Mouse (Mus musculus): ENCODE data around the gene Dip2c.

Dip2c gene

GRCm38 (mm10) chr13:9422876-9423275 lies 146.5 kb downstream of the Dip2c start:
- in situ Hi-C loops (cut with MseI, MboI) = no loop called here

GRCm38 (mm10) chr13:9424434-9424833 lies 148.1 kb downstream of the Dip2c start:
- in situ Hi-C loops (cut with MseI, MboI) = no loop called here

GRCm38 (mm10) chr13:9426267-9426666 lies 149.9 kb downstream of the Dip2c start:
- in situ Hi-C loops (cut with MseI, MboI) = no loop called here

GRCm38 (mm10) chr13:9426779-9427178 lies 150.5 kb downstream of the Dip2c start:
- in situ Hi-C loops (cut with MseI, MboI) = no loop called here

GRCm38 (mm10) chr13:9429884-9430283 lies 153.6 kb downstream of the Dip2c start:
- in situ Hi-C loops (cut with MseI, MboI) = no loop called here

- in situ Hi-C loops (cut with MseI, MboI) = no loop called here
Observed at GRCm38 (mm10) chr13:9430724-9431123, 154.4 kb downstream of the Dip2c start.

GRCm38 (mm10) chr13:9431441-9431840 lies 155.1 kb downstream of the Dip2c start:
- in situ Hi-C loops (cut with MseI, MboI) = no loop called here

GRCm38 (mm10) chr13:9443066-9443465 lies 166.7 kb downstream of the Dip2c start:
- in situ Hi-C loops (cut with MseI, MboI) = no loop called here

GRCm38 (mm10) chr13:9445533-9446294 lies 169.4 kb downstream of the Dip2c start:
- in situ Hi-C loops (cut with MseI, MboI) = no loop called here

- in situ Hi-C loops (cut with MseI, MboI) = no loop called here
Observed at GRCm38 (mm10) chr13:9446448-9447115, 170.3 kb downstream of the Dip2c start.

GRCm38 (mm10) chr13:9450276-9450675 lies 173.9 kb downstream of the Dip2c start:
- in situ Hi-C loops (cut with MseI, MboI) = no loop called here

- in situ Hi-C loops (cut with MseI, MboI) = no loop called here
Observed at GRCm38 (mm10) chr13:9451952-9452351, 175.6 kb downstream of the Dip2c start.

- in situ Hi-C loops (cut with MseI, MboI) = no loop called here
Observed at GRCm38 (mm10) chr13:9454426-9455177, 178.3 kb downstream of the Dip2c start.

GRCm38 (mm10) chr13:9455979-9456378 lies 179.7 kb downstream of the Dip2c start:
- in situ Hi-C loops (cut with MseI, MboI) = no loop called here

GRCm38 (mm10) chr13:9457420-9458308 lies 181.3 kb downstream of the Dip2c start:
- in situ Hi-C loops (cut with MseI, MboI) = no loop called here

GRCm38 (mm10) chr13:9464457-9464856 lies 188.1 kb downstream of the Dip2c start:
- in situ Hi-C loops (cut with MseI, MboI) = no loop called here

GRCm38 (mm10) chr13:9467216-9467615 lies 190.9 kb downstream of the Dip2c start:
- in situ Hi-C loops (cut with MseI, MboI) = loop anchor here (5.0 kb wide), 1 partner anchor 280 kb away; no protein-coding TSS in a partner anchor

GRCm38 (mm10) chr13:9473383-9473782 lies 197.1 kb downstream of the Dip2c start:
- in situ Hi-C loops (cut with MseI, MboI) = no loop called here

- in situ Hi-C loops (cut with MseI, MboI) = no loop called here
Observed at GRCm38 (mm10) chr13:9481722-9482121, 205.4 kb downstream of the Dip2c start.

GRCm38 (mm10) chr13:9489696-9490095 lies 213.4 kb downstream of the Dip2c start:
- in situ Hi-C loops (cut with MseI, MboI) = no loop called here

- in situ Hi-C loops (cut with MseI, MboI) = no loop called here
Observed at GRCm38 (mm10) chr13:9494726-9495125, 218.4 kb downstream of the Dip2c start.
